Mouse (Mus musculus) large intestine, adult 2 months (tissue): ENCODE results near the gene Psmd9. TPM values are rescaled to one million over a fixed set of nuclear protein-coding genes. Genes with fewer than 3 reads are reported as not detected.

Experiments used
- DNase-seq: peaks from one replicate; pipeline ENCODE4 v3.0.0-alpha.2; 2012; ENCODE audit warnings: low read depth, low spot score
- WGBS: fragments of 180-500 bp; shearing (Covaris S2); methylation state at CpG from one replicate; pipeline ENCODE4 v1.1.7; 2018; 5-methylcytosine and 5-hydroxymethylcytosine counted together
- polyA plus RNA-seq: library from polyadenylated mRNA; depleted of rRNA; stranded (reverse); fragments of >200 nt; gene quantifications from 2 replicates; pipeline ENCODE4 v1.2.3, GENCODE M21; 2012; rRNA removed

Gene Psmd9
- polyA plus RNA-seq, 1 experiment, result 22.0 TPM

- DNase-seq, result no peak
- WGBS, result 69% methylated on average over 4 of the region's 4 CpGs
These were observed 108.5 kb downstream of the Psmd9 start for GRCm38 (mm10) chr5:123277704-123278103.

- WGBS, result 75% methylated on average over 4 of the region's 4 CpGs
- no peak for DNase-seq
These were observed 110.0 kb downstream of the Psmd9 start for GRCm38 (mm10) chr5:123279248-123279647.

GRCm38 (mm10) chr5:123281336-123282136 is 112.3 kb downstream of the Psmd9 start:
- WGBS, result 67% methylated on average over 9 of the region's 9 CpGs
- no peak for DNase-seq

- 42% methylated on average over 8 of the region's 8 CpGs for WGBS
- no peak for DNase-seq
These were observed 116.0 kb downstream of the Psmd9 start for GRCm38 (mm10) chr5:123285174-123285573.

- 79% methylated on average over 5 of the region's 5 CpGs for WGBS
These were observed 118.9 kb downstream of the Psmd9 start for GRCm38 (mm10) chr5:123288079-123288478.

GRCm38 (mm10) chr5:123294653-123295052 is 125.4 kb downstream of the Psmd9 start:
- no peak for DNase-seq
- 82% methylated on average over 9 of the region's 9 CpGs for WGBS

More at GRCm38 (mm10) chr5:123288079-123288478, 118.9 kb downstream of the Psmd9 start:
- no peak for DNase-seq

- DNase-seq, result no peak
- 70% methylated on average over 12 of the region's 12 CpGs for WGBS
These were observed 127.1 kb downstream of the Psmd9 start for GRCm38 (mm10) chr5:123296224-123296806.

GRCm38 (mm10) chr5:123296972-123297754 is 128.0 kb downstream of the Psmd9 start:
- 57% methylated on average over 23 of the region's 23 CpGs for WGBS
- no peak for DNase-seq

GRCm38 (mm10) chr5:123297830-123298229 is 128.6 kb downstream of the Psmd9 start:
- no peak for DNase-seq
- 68% methylated on average over 7 of the region's 7 CpGs for WGBS

GRCm38 (mm10) chr5:123298526-123298925 is 129.3 kb downstream of the Psmd9 start:
- 91% methylated on average over 6 of the region's 6 CpGs for WGBS
- DNase-seq, result no peak

Other genes with a start within 250 kb of the Psmd9 start
- 12.1 and 15.7 TPM in 2 replicates for gene Kdm2b, start 179.6 kb upstream of the Psmd9 start, polyA plus RNA-seq
- gene Orai1, start 154.3 kb upstream of the Psmd9 start, polyA plus RNA-seq, result 86.0 and 97.3 TPM in 2 replicates
- gene Morn3, start 122.4 kb upstream of the Psmd9 start, polyA plus RNA-seq, result not detected in 2 replicates
- 3.9 and 4.7 TPM in 2 replicates for gene Tmem120b, start 101.0 kb upstream of the Psmd9 start, polyA plus RNA-seq
- gene Rhof, start 36.7 kb upstream of the Psmd9 start, polyA plus RNA-seq, result 52.1 and 55.0 TPM in 2 replicates
- gene Setd1b, start 27.2 kb upstream of the Psmd9 start, polyA plus RNA-seq, result 5.3 and 7.3 TPM in 2 replicates
- gene Hpd, start 13.3 kb downstream of the Psmd9 start, polyA plus RNA-seq, result 42.3 and 60.9 TPM in 2 replicates
- 0.32 and 0.86 TPM in 2 replicates for gene Wdr66, start 82.7 kb downstream of the Psmd9 start, polyA plus RNA-seq
- 4.1 and 5.9 TPM in 2 replicates for gene Bcl7a, start 174.4 kb downstream of the Psmd9 start, polyA plus RNA-seq
- 17.6 and 36.3 TPM in 2 replicates for gene Mlxip, start 225.4 kb downstream of the Psmd9 start, polyA plus RNA-seq